Mouse (Mus musculus) layer of hippocampus, postnatal 10 days (tissue): ENCODE data around the gene Aldh1a1. TPM values are rescaled to one million over a fixed set of nuclear protein-coding genes. Genes with fewer than 3 reads are reported as not detected.
"Not testable (repeated sequence)": the region's sequence is repeated elsewhere in the genome, so short reads cannot be mapped to it uniquely, and the experiment has no call there.

ENCODE experiments used
- DNase-seq, 2 experiments: peaks; one replicate each; pipeline ENCODE4 v3.0.0; 2021; ENCODE audit warnings: low spot score in 2 of 2
- total RNA-seq, 2 experiments: library from RNA; stranded (reverse); gene quantifications; 2 replicates each; pipeline ENCODE4 v1.2.3; 2021

Aldh1a1 gene
- total RNA-seq, 2 experiments from 2014 or later, result 22.3 to 24.4 TPM

DNA sequence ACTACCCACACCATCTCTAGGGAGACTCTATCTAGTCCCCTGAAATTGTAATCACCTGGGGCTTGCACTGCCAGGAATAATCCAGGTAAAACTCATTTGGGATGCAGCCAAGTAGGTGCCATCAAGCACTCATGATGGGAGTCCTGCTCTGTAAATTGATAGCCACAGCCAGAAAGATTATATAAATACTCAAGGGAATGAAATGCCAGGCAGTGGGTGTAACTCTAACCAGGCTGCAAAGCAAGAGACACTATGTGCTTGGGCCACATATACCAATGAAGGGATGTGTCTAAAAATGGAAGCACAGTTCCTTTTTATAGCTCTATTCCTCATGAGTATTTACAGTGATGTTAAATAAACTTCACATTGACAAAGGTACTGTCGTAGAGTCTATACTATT lies 56.9 kb downstream of the Aldh1a1 start:
- DNase-seq, result no peak

GRCm38 (mm10) chr19:20555365-20555764 lies 62.9 kb downstream of the Aldh1a1 start:
- no peak for DNase-seq

DNA sequence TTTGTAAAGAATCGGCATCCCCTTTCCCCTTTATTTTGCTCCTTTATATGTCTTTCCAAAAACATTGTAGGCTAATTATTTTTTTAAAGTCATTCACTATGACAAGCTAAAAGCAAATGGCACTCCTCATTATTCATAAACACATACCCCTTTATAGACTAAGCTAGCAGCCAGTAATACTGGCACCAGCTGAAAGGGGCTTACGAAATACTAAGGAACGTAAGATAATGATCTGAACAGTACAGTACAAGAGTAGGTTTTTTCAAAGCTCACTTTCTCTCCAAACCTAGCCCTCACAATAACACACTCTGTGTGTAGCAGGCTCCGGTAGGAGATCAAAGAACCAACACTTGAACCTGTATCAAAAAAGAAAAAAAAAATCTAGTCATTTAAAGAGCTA lies 64.7 kb downstream of the Aldh1a1 start:
- no peak for DNase-seq

- no peak for DNase-seq
Observed at GRCm38 (mm10) chr19:20558069-20558468, 65.6 kb downstream of the Aldh1a1 start.

DNA sequence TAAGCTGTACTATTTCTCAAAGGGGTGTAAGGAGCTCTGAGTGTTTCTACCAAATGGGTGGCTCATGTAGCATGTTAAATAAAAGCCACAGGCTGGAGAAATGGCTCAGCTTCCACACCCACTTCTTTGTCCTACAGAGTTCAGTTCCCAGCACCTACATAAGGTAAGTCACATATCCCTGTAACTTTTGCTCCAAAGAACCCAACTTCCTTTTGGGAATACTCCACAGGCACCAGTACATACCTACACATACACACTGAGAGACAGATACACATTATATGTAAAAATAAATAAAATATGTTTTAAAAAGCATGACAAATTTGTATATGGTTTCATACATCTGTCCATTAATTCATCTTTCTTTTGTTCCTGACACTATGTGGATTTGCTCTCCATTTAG lies 66.0 kb downstream of the Aldh1a1 start:
- DNase-seq, result no peak

GRCm38 (mm10) chr19:20558952-20559351 lies 66.4 kb downstream of the Aldh1a1 start:
- DNase-seq, result no peak

GRCm38 (mm10) chr19:20559952-20560351 lies 67.4 kb downstream of the Aldh1a1 start:
- no peak for DNase-seq

- DNase-seq, result no peak
Observed at GRCm38 (mm10) chr19:20562396-20562795, 69.9 kb downstream of the Aldh1a1 start.

DNA sequence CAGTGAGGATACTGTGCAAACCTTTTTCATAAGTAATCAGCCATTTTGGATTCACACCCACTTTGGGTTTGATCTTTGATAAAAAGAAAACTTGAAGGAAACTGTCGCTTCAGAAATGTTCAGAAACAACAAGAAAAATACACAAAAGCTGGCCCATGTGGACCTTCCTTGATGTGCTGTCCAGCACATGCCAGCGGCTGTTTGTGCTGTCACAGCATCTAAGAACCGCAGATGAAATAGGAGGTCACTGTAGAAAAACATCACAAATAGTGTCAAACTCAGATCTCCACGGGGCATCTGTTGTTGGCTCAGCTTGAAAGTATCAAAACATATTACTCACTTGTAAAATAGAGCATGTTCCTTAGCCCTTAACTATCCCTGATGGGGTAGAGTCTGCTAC lies 73.8 kb downstream of the Aldh1a1 start:
- DNase-seq, result no peak

DNA sequence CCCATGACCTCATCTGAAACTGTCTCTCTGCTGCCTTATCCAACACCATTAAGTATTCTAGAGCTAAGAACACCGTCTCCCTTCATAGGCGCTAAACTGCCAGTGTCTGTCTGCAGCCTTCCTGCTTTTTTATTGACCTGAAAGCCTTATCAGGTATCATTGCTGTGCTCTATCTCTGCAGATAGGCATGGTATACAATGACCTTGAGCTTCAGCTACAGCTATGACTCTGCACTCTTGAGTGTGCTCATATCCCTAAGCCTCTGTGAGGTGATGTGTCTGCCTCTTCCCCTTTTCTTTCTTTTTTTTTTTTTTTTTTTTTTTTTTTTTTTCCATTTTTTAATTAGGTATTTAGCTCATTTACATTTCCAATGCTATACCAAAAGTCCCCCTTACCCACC lies 74.5 kb downstream of the Aldh1a1 start:
- no peak for DNase-seq

GRCm38 (mm10) chr19:20576984-20577383 lies 84.5 kb downstream of the Aldh1a1 start:
- DNase-seq, result no peak

DNA sequence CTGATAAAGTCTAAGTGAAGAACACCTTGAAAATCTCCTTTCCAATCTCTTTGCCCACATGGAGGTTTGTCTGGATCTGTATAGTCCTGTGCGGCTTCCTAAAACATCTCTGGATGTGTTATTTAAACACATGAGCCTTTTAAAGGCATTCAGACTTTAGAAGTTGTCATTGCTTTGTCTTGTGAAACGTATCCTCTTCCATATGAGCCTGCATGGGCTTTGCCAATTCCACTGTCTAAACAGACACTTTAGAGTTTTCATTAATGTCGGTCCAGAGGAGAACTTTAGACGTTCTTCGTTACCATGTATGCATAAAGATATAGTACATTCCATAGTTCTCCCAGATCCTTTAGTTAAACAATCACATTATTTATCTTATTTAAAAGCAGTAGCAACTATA lies 84.9 kb downstream of the Aldh1a1 start:
- no peak for DNase-seq

GRCm38 (mm10) chr19:20599951-20600350 lies 107.4 kb downstream of the Aldh1a1 start:
- no peak for DNase-seq

DNA sequence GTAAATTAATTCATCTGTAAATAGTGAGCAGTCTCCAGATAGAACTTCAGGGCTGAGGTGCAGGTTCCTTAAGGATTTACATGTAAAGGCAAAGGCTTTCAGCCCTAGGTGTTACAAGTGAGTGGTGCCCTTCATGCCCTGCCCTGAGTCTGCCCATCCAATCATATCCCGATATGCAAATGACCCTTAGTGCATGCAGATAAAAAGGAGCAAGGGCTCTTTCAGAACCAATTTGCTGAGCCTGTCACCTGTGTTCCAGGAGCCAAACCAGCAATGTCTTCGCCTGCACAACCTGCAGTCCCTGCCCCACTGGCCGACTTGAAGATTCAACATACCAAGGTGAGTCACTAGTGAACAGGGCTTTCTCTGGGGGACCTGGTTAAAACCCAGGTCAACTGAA lies 109.2 kb downstream of the Aldh1a1 start:
- DNase-seq, result no peak

DNA sequence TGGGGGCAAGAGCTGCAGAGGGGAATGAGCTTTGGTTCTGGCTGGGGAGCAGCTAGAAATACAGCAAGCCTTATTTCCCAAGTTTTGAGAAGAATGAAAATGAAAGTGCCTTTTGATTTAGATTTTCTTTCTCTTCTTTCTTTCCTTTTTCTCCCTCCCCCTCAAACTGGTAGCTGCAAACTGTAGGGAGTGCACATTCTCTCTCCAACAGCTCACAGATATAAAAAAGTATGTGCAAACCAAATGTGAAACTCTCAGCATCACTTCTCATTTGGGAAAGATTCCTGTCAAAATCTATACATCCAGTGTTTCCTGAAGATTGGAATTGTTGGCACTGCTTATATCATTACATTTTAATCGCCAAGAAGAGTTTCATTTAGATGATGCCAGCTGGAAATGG lies 110.7 kb downstream of the Aldh1a1 start:
- no peak for DNase-seq

- DNase-seq, result no peak
Observed at GRCm38 (mm10) chr19:20603866-20604265, 111.4 kb downstream of the Aldh1a1 start.

DNA sequence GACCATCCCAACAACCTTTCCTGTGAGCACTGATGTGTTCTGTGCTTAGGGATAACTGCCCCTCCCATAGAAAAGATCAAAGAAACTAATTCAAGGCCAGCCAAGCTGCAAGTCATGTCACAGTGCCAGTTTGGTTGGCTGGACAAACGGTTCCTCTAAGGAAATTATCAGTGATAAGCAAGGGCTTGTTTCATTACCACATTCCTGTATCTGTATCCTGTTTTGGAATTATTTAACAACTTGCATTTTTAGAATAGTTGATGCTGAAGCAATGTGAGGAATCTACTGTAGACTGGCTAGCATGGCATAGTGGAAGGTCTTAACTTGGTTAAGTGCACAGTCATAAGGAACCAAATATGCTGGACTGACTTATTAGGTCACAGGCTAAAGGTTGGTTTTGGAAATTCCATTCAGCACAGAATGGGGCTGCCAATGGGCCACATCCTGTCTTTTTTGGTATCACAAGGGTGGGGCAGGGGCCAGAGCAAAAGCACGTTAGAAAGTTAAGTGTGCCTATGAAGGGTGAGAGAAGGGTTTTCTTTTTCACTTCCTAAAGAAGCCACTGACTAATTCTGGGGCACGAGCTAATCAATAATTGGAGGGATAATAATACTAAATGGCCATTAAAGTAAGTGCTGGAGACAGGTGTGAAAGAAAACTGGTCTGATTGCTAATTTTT lies 121.9 kb downstream of the Aldh1a1 start:
- DNase-seq, result no peak

GRCm38 (mm10) chr19:20622434-20622833 lies 129.9 kb downstream of the Aldh1a1 start:
- DNase-seq, result no peak

DNA sequence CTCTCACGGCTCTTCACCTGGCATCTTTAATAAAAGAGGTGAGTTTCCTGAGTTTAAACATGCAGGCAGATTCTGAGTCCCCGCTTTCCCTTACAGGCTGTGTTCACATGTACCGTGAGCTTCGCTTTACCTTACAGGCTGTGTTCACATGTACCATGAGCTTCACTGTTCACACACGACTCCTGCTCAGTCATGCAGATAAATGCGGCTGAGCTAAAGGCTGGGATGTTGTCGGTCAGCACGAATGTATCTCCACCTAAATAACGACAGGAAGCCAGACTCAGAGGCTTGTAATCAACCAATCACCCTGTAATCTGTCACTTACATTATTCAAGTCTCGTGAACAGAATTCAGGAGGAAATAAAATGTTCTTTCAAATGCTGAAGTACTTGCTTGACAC lies 130.9 kb downstream of the Aldh1a1 start:
- DNase-seq, result no peak

- DNase-seq, result no peak
Observed at GRCm38 (mm10) chr19:20631020-20631419, 138.5 kb downstream of the Aldh1a1 start.

DNA sequence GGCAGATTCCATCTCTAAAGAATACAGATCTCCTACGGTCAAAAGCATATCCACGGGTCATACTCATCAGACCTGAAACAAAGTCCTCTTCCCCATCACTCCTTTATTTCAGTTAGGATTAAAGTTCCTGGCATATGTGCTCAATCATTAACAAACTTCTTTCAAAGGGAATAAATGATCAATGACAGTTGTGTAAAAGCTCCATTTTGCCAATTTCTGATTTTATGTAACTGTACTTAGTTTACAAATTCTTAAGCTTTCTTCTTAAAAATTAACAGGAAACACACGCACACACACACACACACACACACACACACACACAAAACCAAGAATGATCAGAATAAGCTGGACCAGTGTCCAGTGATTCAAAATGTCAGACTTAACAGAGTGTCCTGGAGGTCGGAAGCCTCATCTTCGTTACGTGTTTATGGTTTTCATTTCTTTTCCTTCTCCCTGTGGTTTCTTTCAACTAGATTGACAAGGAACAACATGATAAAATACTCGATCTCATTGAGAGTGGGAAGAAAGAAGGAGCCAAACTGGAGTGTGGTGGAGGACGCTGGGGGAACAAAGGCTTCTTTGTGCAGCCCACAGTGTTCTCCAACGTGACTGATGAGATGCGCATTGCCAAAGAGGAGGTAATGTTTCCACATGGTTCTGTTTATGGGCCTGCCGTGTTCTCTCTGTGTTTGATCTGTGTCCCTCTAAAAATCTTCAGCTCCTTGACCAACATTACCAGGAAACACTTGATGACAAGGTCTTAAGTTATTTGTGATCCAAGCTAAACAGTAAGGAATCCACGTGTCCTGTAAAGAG lies 141.6 kb downstream of the Aldh1a1 start:
- no peak for DNase-seq

GRCm38 (mm10) chr19:20644346-20644745 lies 151.8 kb downstream of the Aldh1a1 start:
- DNase-seq, result no peak

- DNase-seq, result not testable (repeated sequence)
Observed at GRCm38 (mm10) chr19:20647496-20647895, 155.0 kb downstream of the Aldh1a1 start.
